8 mouse cellular contexts compared by ENCODE assay signal in genomic region chr8:125174237-125174636, GRCm38 (mm10).
DNase-seq lines count a peak whose midpoint lies in the region.

No protein-coding gene starts in this region.

- peak; percentile 61 to 70 for DNase-seq in heart, adult 18-20 months
- no peak for DNase-seq in heart, adult 8-10 months (ENCODE audit: low spot score)
- DNase-seq in urinary bladder, postnatal 25 days (ENCODE audit: low spot score): peak; percentile 28
- no peak for DNase-seq in urinary bladder, postnatal 10 days (ENCODE audit: low spot score)
- DNase-seq in kidney, postnatal 36 days: peak; percentile 65 to 66
- no peak for DNase-seq in retina, embryonic 14.5 days (ENCODE audit: low spot score)
- DNase-seq in thymus, postnatal 14 days: no peak
- no peak for DNase-seq in left cerebral cortex, postnatal 25 days (ENCODE audit: low spot score in 2 of 2)

- intact Hi-C loops in left cerebral cortex, postnatal 25 days (cut with DNase I): no loop called here

Comparison
In these comparisons a context has a peak if more than half of its experiments do, and no peak if none do; other contexts are left out.
1. DNase-seq: peak in heart, adult 18-20 months (2 of 2), urinary bladder, postnatal 25 days (single experiment) and kidney, postnatal 36 days (2 of 2); none in heart, adult 8-10 months (single experiment), urinary bladder, postnatal 10 days (single experiment), retina, embryonic 14.5 days (single experiment), thymus, postnatal 14 days (single experiment) and left cerebral cortex, postnatal 25 days (0 of 2).